Mouse (Mus musculus): Measurements from ENCODE around the gene Agbl5.

The Agbl5 gene

GRCm38 (mm10) chr5:30887858-30888336 is 597 bp upstream of the Agbl5 start:
- DNase-seq (ENCODE audit: low spot score), result peak; percentile 99

GRCm38 (mm10) chr5:30889088-30889754 is 727 bp downstream of the Agbl5 start:
- DNase-seq (ENCODE audit: low spot score), result peak; percentile 80

- DNase-seq (ENCODE audit: low spot score), result no peak
These were observed 1.9 kb downstream of the Agbl5 start for GRCm38 (mm10) chr5:30890375-30890774.

GRCm38 (mm10) chr5:30901860-30902259 is 13.4 kb downstream of the Agbl5 start:
- DNase-seq (ENCODE audit: low spot score), result no peak

- DNase-seq (ENCODE audit: low spot score), result peak; percentile 97
These were observed 19.0 kb downstream of the Agbl5 start, which contains the start of gene Ost4 for GRCm38 (mm10) chr5:30907413-30908059. Gene Ost4, minus strand, starts transcription at chr5:30907788.

GRCm38 (mm10) chr5:30908426-30909299 is 20.2 kb downstream of the Agbl5 start:
- DNase-seq (ENCODE audit: low spot score), result peak; percentile 50

- DNase-seq (ENCODE audit: low spot score), result peak; percentile 49
These were observed 20.8 kb downstream of the Agbl5 start for GRCm38 (mm10) chr5:30909300-30909659.

- DNase-seq (ENCODE audit: low spot score), result no peak
These were observed 21.4 kb downstream of the Agbl5 start for GRCm38 (mm10) chr5:30909863-30910262.

GRCm38 (mm10) chr5:30910481-30910880 is 22.0 kb downstream of the Agbl5 start:
- DNase-seq (ENCODE audit: low spot score), result no peak

GRCm38 (mm10) chr5:30912156-30912555 is 23.7 kb downstream of the Agbl5 start:
- no peak for DNase-seq (ENCODE audit: low spot score)

GRCm38 (mm10) chr5:30913060-30913841 is 24.8 kb downstream of the Agbl5 start, which contains the start of gene Emilin1:
Gene Emilin1, plus strand, starts transcription at chr5:30913402.
- peak; percentile 91 for DNase-seq (ENCODE audit: low spot score)

GRCm38 (mm10) chr5:30914101-30914635 is 25.7 kb downstream of the Agbl5 start:
- DNase-seq (ENCODE audit: low spot score), result peak; percentile 29

GRCm38 (mm10) chr5:30914849-30915248 is 26.4 kb downstream of the Agbl5 start:
- no peak for DNase-seq (ENCODE audit: low spot score)

GRCm38 (mm10) chr5:30915456-30915855 is 27.0 kb downstream of the Agbl5 start:
- DNase-seq (ENCODE audit: low spot score), result no peak

GRCm38 (mm10) chr5:30915974-30916433 is 27.5 kb downstream of the Agbl5 start:
- DNase-seq (ENCODE audit: low spot score), result peak; percentile 99

GRCm38 (mm10) chr5:30916841-30917240 is 28.3 kb downstream of the Agbl5 start:
- no peak for DNase-seq (ENCODE audit: low spot score)

- DNase-seq (ENCODE audit: low spot score), result no peak
These were observed 28.9 kb downstream of the Agbl5 start for GRCm38 (mm10) chr5:30917348-30917747.

GRCm38 (mm10) chr5:30917891-30918670 is 29.6 kb downstream of the Agbl5 start:
- no peak for DNase-seq (ENCODE audit: low spot score)

GRCm38 (mm10) chr5:30918691-30919090 is 30.2 kb downstream of the Agbl5 start:
- DNase-seq (ENCODE audit: low spot score), result no peak

- no peak for DNase-seq (ENCODE audit: low spot score)
These were observed 31.5 kb downstream of the Agbl5 start for GRCm38 (mm10) chr5:30919831-30920614.

Measured in embryo, embryonic 10.5 days (tissue).